Mouse (Mus musculus) MEL (cell line): ENCODE measurements at regions not wholly inside any gene's neighbourhood (a gene's known extent, or its start where the extent isn't known, plus 50 kb on each side); places are given as distances from the start of the nearest gene placed in this dataset.

ENCODE experiments used
- BHLHE40 ChIP-seq: IDR thresholded peaks from 2 replicates; pipeline ENCODE4 v1.6.1; 2012; ENCODE audit warnings: low read depth, mild to moderate bottlenecking, inconsistent platforms, low read length, improper control_type of control experiment, borderline replicate concordance
- CTCF ChIP-seq, 3 experiments: IDR thresholded peaks in 2 of 3; conservative IDR thresholded peaks in 1 of 3; 2 replicates each; pipeline ENCODE4 v1.5.1; 2011 to 2012; ENCODE audit warnings: low read length in 3 of 3, low read depth in 2 of 3, mild to moderate bottlenecking in 2 of 3, improper control_type of control experiment in 1 of 3, inconsistent platforms in 1 of 3, mixed read lengths in 1 of 3, moderate library complexity in 1 of 3; ENCODE audit not compliant: control insufficient read depth in 1 of 3, insufficient read depth in 1 of 3, poor library complexity in 1 of 3, severe bottlenecking in 1 of 3
- E2F4 ChIP-seq: IDR thresholded peaks from 2 replicates; pipeline ENCODE4 v1.6.1; 2011; ENCODE audit warnings: low read depth, low read length, improper control_type of control experiment, borderline replicate concordance
- EP300 ChIP-seq, 2 experiments: IDR thresholded peaks; 2 replicates each; pipeline ENCODE4 v1.6.1; 2011; ENCODE audit warnings: improper control_type of control experiment in 2 of 2, low read length in 2 of 2, low read depth in 1 of 2, mild to moderate bottlenecking in 1 of 2
- ETS1 ChIP-seq: IDR thresholded peaks from 2 replicates; pipeline ENCODE4 v1.6.1; 2012; ENCODE audit warnings: low read depth, mild to moderate bottlenecking, inconsistent platforms, low read length, improper control_type of control experiment, moderate library complexity
- GATA1 ChIP-seq: IDR thresholded peaks from 2 replicates; pipeline ENCODE4 v1.6.1; 2011; ENCODE audit warnings: low read depth, low read length, improper control_type of control experiment
- MAX ChIP-seq: IDR thresholded peaks from 2 replicates; pipeline ENCODE4 v1.6.1; 2011; ENCODE audit warnings: low read length, improper control_type of control experiment
- NELFE ChIP-seq: IDR thresholded peaks from 2 replicates; pipeline ENCODE4 v1.6.1; 2011; ENCODE audit warnings: low read depth, low read length, improper control_type of control experiment
- POLR2A ChIP-seq, 2 experiments: IDR thresholded peaks; 2 replicates each; pipeline ENCODE4 v1.6.1; 2011 to 2012; ENCODE audit warnings: low read length in 2 of 2, mild to moderate bottlenecking in 2 of 2, control low read depth in 1 of 2, improper control_type of control experiment in 1 of 2, low read depth in 1 of 2, moderate library complexity in 1 of 2; ENCODE audit not compliant: control insufficient read depth in 1 of 2, insufficient read depth in 1 of 2, poor library complexity in 1 of 2
- POLR2AphosphoS2 ChIP-seq: IDR thresholded peaks from 2 replicates; pipeline ENCODE4 v1.6.1; 2011; ENCODE audit warnings: low read length, improper control_type of control experiment
- TCF12 ChIP-seq: IDR thresholded peaks from 2 replicates; pipeline ENCODE4 v1.6.1; 2014; ENCODE audit warnings: low read depth, mild to moderate bottlenecking, inconsistent platforms, low read length, improper control_type of control experiment, moderate library complexity
- USF1 ChIP-seq: IDR thresholded peaks from 2 replicates; pipeline ENCODE4 v1.6.1; 2014; ENCODE audit warnings: low read depth, mild to moderate bottlenecking, inconsistent platforms, low read length, improper control_type of control experiment, moderate library complexity
- ZMIZ1 ChIP-seq: IDR thresholded peaks from 2 replicates; pipeline ENCODE4 v1.6.1; 2012; ENCODE audit warnings: low read depth, mild to moderate bottlenecking, inconsistent platforms, low read length, improper control_type of control experiment, moderate library complexity

- TF ChIP-seq TCF12 = no peak
- no peak for TF ChIP-seq CTCF (IDR thresholded peaks at IDR 0.05 in 2 of 3, conservative IDR thresholded peaks at IDR 0.05 in 1 of 3; ENCODE audit: control insufficient read depth in 1 of 3, insufficient read depth in 1 of 3, low read depth in 2 of 3, low read length in 3 of 3, poor library complexity in 1 of 3, severe bottlenecking in 1 of 3)
- TF ChIP-seq POLR2AphosphoS2 = no peak
- no peak for TF ChIP-seq EP300 (IDR thresholded peaks at IDR 0.05; ENCODE audit: low read depth in 1 of 2, low read length in 2 of 2)
- no peak for TF ChIP-seq USF1
- no peak for TF ChIP-seq GATA1
- no peak for TF ChIP-seq MAX
- TF ChIP-seq NELFE = no peak
- no peak for TF ChIP-seq ZMIZ1
- no peak for TF ChIP-seq ETS1
- TF ChIP-seq BHLHE40 = no peak
- no peak for TF ChIP-seq POLR2A (IDR thresholded peaks at IDR 0.05; ENCODE audit: control insufficient read depth in 1 of 2, insufficient read depth in 1 of 2, low read depth in 1 of 2, low read length in 2 of 2, poor library complexity in 1 of 2)
- TF ChIP-seq E2F4 = no peak
Measured at GRCm38 (mm10) chr5:106229154-106229553, 228.8 kb downstream of the Barhl2 start.
